Mouse (Mus musculus): ENCODE results near the gene Ppp1r14c. TPM values are rescaled to one million over a fixed set of nuclear protein-coding genes. Genes with fewer than 3 reads are reported as not detected.
A peak's percentile ranks its signal among the peaks of the same experiment; 100 is the strongest.

The Ppp1r14c gene
- polyA plus RNA-seq, 1 experiment: 25.5 TPM

GRCm38 (mm10) chr10:3512620-3513305 lies 146.9 kb downstream of the Ppp1r14c start:
- TF ChIP-seq POLR2A (IDR thresholded peaks at IDR 0.05; ENCODE audit: borderline replicate concordance, extremely low read depth, insufficient read depth, insufficient read length, poor library complexity, severe bottlenecking): no peak
- TF ChIP-seq CTCF (IDR thresholded peaks at IDR 0.05; ENCODE audit: borderline replicate concordance, extremely low read depth, insufficient read depth, insufficient read length): peak; percentile 25; the same call in 1 of the 2 replicates
- no peak for DNase-seq (ENCODE audit: low read depth)

- no peak for DNase-seq (ENCODE audit: low read depth)
- TF ChIP-seq CTCF (IDR thresholded peaks at IDR 0.05; ENCODE audit: borderline replicate concordance, extremely low read depth, insufficient read depth, insufficient read length): no peak
- no peak for TF ChIP-seq POLR2A (IDR thresholded peaks at IDR 0.05; ENCODE audit: borderline replicate concordance, extremely low read depth, insufficient read depth, insufficient read length, poor library complexity, severe bottlenecking)
Measured at GRCm38 (mm10) chr10:3513947-3514346, 148.1 kb downstream of the Ppp1r14c start.

Other genes starting within 250 kb of the Ppp1r14c start
- 0.24 and 0.44 TPM in 2 replicates for gene H60c, start 98.3 kb upstream of the Ppp1r14c start, polyA plus RNA-seq (2012; rRNA removed)
- gene Iyd, start 174.2 kb downstream of the Ppp1r14c start, polyA plus RNA-seq (2012; rRNA removed): 0.20 and 0.30 TPM in 2 replicates